Mouse (Mus musculus) liver, embryonic 14 days (tissue): ENCODE measurements around the gene Irf9. TPM values are rescaled to one million over a fixed set of nuclear protein-coding genes. Genes with fewer than 3 reads are reported as not detected.

ENCODE experiments used
- polyA plus RNA-seq: library from polyadenylated mRNA; depleted of rRNA; stranded (reverse); fragments of >200 nt; gene quantifications from 2 replicates; pipeline ENCODE4 v1.2.3, GENCODE M21; 2012; rRNA removed

The Irf9 gene
- polyA plus RNA-seq, result 17.6 and 23.7 TPM in 2 replicates

GRCm38 (mm10) chr14:55603271-55603632, at the start of gene Irf9:
Irf9 (plus strand) TSS chr14:55603571.

GRCm38 (mm10) chr14:55559799-55560201, 43.6 kb upstream of the Irf9 start, which contains the start of gene Dcaf11:
Dcaf11 (plus strand) TSS chr14:55560006.

GRCm38 (mm10) chr14:55560202-55561073, 42.9 kb upstream of the Irf9 start, which contains the start of gene A730061H03Rik:
A730061H03Rik (minus strand) TSS chr14:55560406.

GRCm38 (mm10) chr14:55575302-55575701, 28.1 kb upstream of the Irf9 start, which contains the start of gene Fitm1:
Fitm1 (plus strand) TSS chr14:55575617.

GRCm38 (mm10) chr14:55577871-55578667, 25.3 kb upstream of the Irf9 start, which contains the start of gene Psme1:
Psme1 (plus strand) TSS chr14:55578123.

GRCm38 (mm10) chr14:55584702-55585565, 18.4 kb upstream of the Irf9 start, which contains the start of gene Emc9:
Emc9 (minus strand) TSS chr14:55585302.

GRCm38 (mm10) chr14:55590748-55591330, 12.5 kb upstream of the Irf9 start, which contains the start of gene Psme2:
Psme2 (minus strand) TSS chr14:55591113.

GRCm38 (mm10) chr14:55591331-55591891, 12.0 kb upstream of the Irf9 start, which contains the start of gene Rnf31:
Rnf31 (plus strand) TSS chr14:55591708.

GRCm38 (mm10) chr14:55617822-55618221, 14.5 kb downstream of the Irf9 start, which contains the start of gene Rec8:
Rec8 (plus strand) TSS chr14:55618037.

GRCm38 (mm10) chr14:55635523-55636007, 32.2 kb downstream of the Irf9 start, which contains the start of gene Ipo4:
Ipo4 (minus strand) TSS chr14:55635957.

GRCm38 (mm10) chr14:55637795-55638194, 34.4 kb downstream of the Irf9 start, which contains the start of gene Gm49378:
Gm49378 (minus strand) TSS chr14:55637895.

GRCm38 (mm10) chr14:55643060-55643907, 39.9 kb downstream of the Irf9 start, which contains the start of gene Tm9sf1:
Tm9sf1 (minus strand) TSS chr14:55643806.

GRCm38 (mm10) chr14:55649884-55650283, 46.5 kb downstream of the Irf9 start, which contains the start of gene Tssk4:
Tssk4 (plus strand) TSS chr14:55650184.

Other genes starting within 250 kb of the Irf9 start
- gene Dhrs4, start 124.8 kb upstream of the Irf9 start, polyA plus RNA-seq, result 45.3 and 46.0 TPM in 2 replicates
- 2.0 and 2.3 TPM in 2 replicates for gene Carmil3, start 112.9 kb upstream of the Irf9 start, polyA plus RNA-seq
- gene Cpne6, start 93.1 kb upstream of the Irf9 start, polyA plus RNA-seq, result 0.06 and 0.08 TPM in 2 replicates
- 0.01 TPM in 1 of 2 replicates, not detected in the other for gene Nrl, start 78.6 kb upstream of the Irf9 start, polyA plus RNA-seq
- gene Pck2, start 63.3 kb upstream of the Irf9 start, polyA plus RNA-seq, result 21.6 and 22.1 TPM in 2 replicates
- gene Dcaf11, start 43.6 kb upstream of the Irf9 start, polyA plus RNA-seq, result 29.4 and 35.9 TPM in 2 replicates
- gene A730061H03Rik, start 43.2 kb upstream of the Irf9 start, polyA plus RNA-seq, result 0.76 and 0.83 TPM in 2 replicates
- gene Fitm1, start 28.0 kb upstream of the Irf9 start, polyA plus RNA-seq, result 0.20 and 0.69 TPM in 2 replicates
- gene Psme1, start 25.4 kb upstream of the Irf9 start, polyA plus RNA-seq, result 49.6 and 57.9 TPM in 2 replicates
- 17.8 and 19.8 TPM in 2 replicates for gene Emc9, start 18.3 kb upstream of the Irf9 start, polyA plus RNA-seq
- 63.6 and 64.0 TPM in 2 replicates for gene Psme2, start 12.5 kb upstream of the Irf9 start, polyA plus RNA-seq
- gene Rnf31, start 11.9 kb upstream of the Irf9 start, polyA plus RNA-seq, result 5.9 and 7.5 TPM in 2 replicates
- gene Rec8, start 14.5 kb downstream of the Irf9 start, polyA plus RNA-seq, result 1.7 and 2.1 TPM in 2 replicates
- 24.1 TPM in 2 replicates for gene Ipo4, start 32.4 kb downstream of the Irf9 start, polyA plus RNA-seq
- gene Gm49378, start 34.3 kb downstream of the Irf9 start, polyA plus RNA-seq, result 1.5 and 1.6 TPM in 2 replicates
- 25.0 and 29.3 TPM in 2 replicates for gene Tm9sf1, start 40.2 kb downstream of the Irf9 start, polyA plus RNA-seq
- gene Tssk4, start 46.6 kb downstream of the Irf9 start, polyA plus RNA-seq, result 0.35 and 0.44 TPM in 2 replicates
- 14.2 and 15.2 TPM in 2 replicates for gene Mdp1, start 56.9 kb downstream of the Irf9 start, polyA plus RNA-seq
- gene Gmpr2, start 68.4 kb downstream of the Irf9 start, polyA plus RNA-seq, result 13.3 and 16.5 TPM in 2 replicates
- gene Nedd8, start 68.6 kb downstream of the Irf9 start, polyA plus RNA-seq, result 177 and 195 TPM in 2 replicates
- 15.3 and 17.8 TPM in 2 replicates for gene Tinf2, start 78.2 kb downstream of the Irf9 start, polyA plus RNA-seq
- gene Tgm1, start 110.4 kb downstream of the Irf9 start, polyA plus RNA-seq, result 2.4 and 2.5 TPM in 2 replicates
- 10.6 and 12.3 TPM in 2 replicates for gene Rabggta, start 118.7 kb downstream of the Irf9 start, polyA plus RNA-seq
- gene Dhrs1, start 142.1 kb downstream of the Irf9 start, polyA plus RNA-seq, result 27.6 and 31.2 TPM in 2 replicates
- 12.2 and 15.0 TPM in 2 replicates for gene Nop9, start 142.1 kb downstream of the Irf9 start, polyA plus RNA-seq
- 36.1 and 38.6 TPM in 2 replicates for gene Cideb, start 154.9 kb downstream of the Irf9 start, polyA plus RNA-seq
- 0.57 and 0.65 TPM in 2 replicates for gene Ltb4r2, start 157.9 kb downstream of the Irf9 start, polyA plus RNA-seq
- gene Ltb4r1, start 162.4 kb downstream of the Irf9 start, polyA plus RNA-seq, result 2.2 and 3.1 TPM in 2 replicates
- gene Adcy4, start 180.5 kb downstream of the Irf9 start, polyA plus RNA-seq, result 0.86 and 0.99 TPM in 2 replicates
- 12.6 and 15.4 TPM in 2 replicates for gene Ripk3, start 185.3 kb downstream of the Irf9 start, polyA plus RNA-seq
- gene Nfatc4, start 219.6 kb downstream of the Irf9 start, polyA plus RNA-seq, result 0.71 and 1.5 TPM in 2 replicates